Mouse (Mus musculus): ENCODE results near the gene Gnai2. TPM values are rescaled to one million over a fixed set of nuclear protein-coding genes. Genes with fewer than 3 reads are reported as not detected.
"Not testable (repeated sequence)": the region's sequence is repeated elsewhere in the genome, so short reads cannot be mapped to it uniquely, and the experiment has no call there.

The Gnai2 gene
- total RNA-seq, 2 experiments from 2014 or later = 208 to 222 TPM

GRCm38 (mm10) chr9:107583174-107583573 lies 52.0 kb downstream of the Gnai2 start:
- no peak for DNase-seq (ENCODE audit: low spot score in 2 of 2)
- no peak for TF ChIP-seq CTCF (conservative IDR thresholded peaks at IDR 0.05)
- Histone ChIP-seq H3K27ac (no peak overlapping the region), H3K4me3 (no peak overlapping the region)

- DNase-seq (ENCODE audit: low spot score in 2 of 2) = no peak
- no peak for TF ChIP-seq CTCF (conservative IDR thresholded peaks at IDR 0.05)
- H3K27ac ChIP-seq = no peak overlapping the region
Measured at GRCm38 (mm10) chr9:107582509-107583062, 52.6 kb downstream of the Gnai2 start.

GRCm38 (mm10) chr9:107581584-107581983 lies 53.6 kb downstream of the Gnai2 start:
- H3K4me3 ChIP-seq = peak overlapping the region; percentile 72; the same call in 1 of the 2 replicates

More at GRCm38 (mm10) chr9:107582509-107583062, 52.6 kb downstream of the Gnai2 start:
- no peak overlapping the region for H3K4me3 ChIP-seq

GRCm38 (mm10) chr9:107580501-107581317 lies 54.5 kb downstream of the Gnai2 start, which contains the start of gene Hyal3:
Gene Hyal3, plus strand, starts transcription at chr9:107580818.
- Histone ChIP-seq H3K4me3 (peak within 1 kb of the TSS; percentile 72), H3K27ac (peak within 1 kb of the TSS; percentile 92)
- TF ChIP-seq CTCF (conservative IDR thresholded peaks at IDR 0.05) = no peak
- peak; percentile 85 to 93 for DNase-seq (ENCODE audit: low spot score in 2 of 2)

More at GRCm38 (mm10) chr9:107581584-107581983, 53.6 kb downstream of the Gnai2 start:
- H3K27ac ChIP-seq = no peak overlapping the region
- no peak for TF ChIP-seq CTCF (conservative IDR thresholded peaks at IDR 0.05)
- DNase-seq (ENCODE audit: low spot score in 2 of 2) = no peak

GRCm38 (mm10) chr9:107579023-107579900 lies 55.9 kb downstream of the Gnai2 start:
- H3K27ac ChIP-seq = peak overlapping the region; percentile 92
- peak in 1 of 2 experiments; percentile 33 for DNase-seq (ENCODE audit: low spot score in 2 of 2)
- no peak overlapping the region for H3K4me3 ChIP-seq
- TF ChIP-seq CTCF (conservative IDR thresholded peaks at IDR 0.05) = no peak

- peak within 1 kb of the TSS; percentile 92 for H3K27ac ChIP-seq
- no peak for TF ChIP-seq CTCF (conservative IDR thresholded peaks at IDR 0.05)
- no peak for DNase-seq (ENCODE audit: low spot score in 2 of 2)
- no peak within 1 kb of the TSS for H3K4me3 ChIP-seq
Measured at GRCm38 (mm10) chr9:107578587-107578986, 56.6 kb downstream of the Gnai2 start, which contains the start of gene Naa80. Gene Naa80, plus strand, starts transcription at chr9:107578887.

- Histone ChIP-seq H3K4me3 (no peak overlapping the region), H3K27ac (peak overlapping the region; percentile 15; the same call in 1 of the 2 replicates)
- no peak for DNase-seq (ENCODE audit: low spot score in 2 of 2)
- TF ChIP-seq CTCF (conservative IDR thresholded peaks at IDR 0.05) = no peak
Measured at GRCm38 (mm10) chr9:107577871-107578270, 57.3 kb downstream of the Gnai2 start.

- Histone ChIP-seq H3K27ac (peak within 1 kb of the TSS; percentile 76), H3K4me3 (peak within 1 kb of the TSS; percentile 47)
- no peak for TF ChIP-seq CTCF (conservative IDR thresholded peaks at IDR 0.05)
- peak; percentile 47 to 58 for DNase-seq (ENCODE audit: low spot score in 2 of 2)
Measured at GRCm38 (mm10) chr9:107576357-107577107, 58.6 kb downstream of the Gnai2 start, which contains the start of gene Hyal1. Gene Hyal1, plus strand, starts transcription at chr9:107576927.

GRCm38 (mm10) chr9:107575579-107576356 lies 59.4 kb downstream of the Gnai2 start:
- no peak for TF ChIP-seq CTCF (conservative IDR thresholded peaks at IDR 0.05)
- Histone ChIP-seq H3K4me3 (no peak overlapping the region), H3K27ac (no peak overlapping the region)
- no peak for DNase-seq (ENCODE audit: low spot score in 2 of 2)

GRCm38 (mm10) chr9:107573774-107574173 lies 61.4 kb downstream of the Gnai2 start:
- DNase-seq (ENCODE audit: low spot score in 2 of 2) = not testable (repeated sequence)

GRCm38 (mm10) chr9:107572327-107572662 lies 62.9 kb downstream of the Gnai2 start:
- no peak for DNase-seq (ENCODE audit: low spot score in 2 of 2)
- no peak for TF ChIP-seq CTCF (conservative IDR thresholded peaks at IDR 0.05)
- H3K27ac ChIP-seq = no peak overlapping the region
- H3K4me3 ChIP-seq = no peak overlapping the region

More at GRCm38 (mm10) chr9:107573774-107574173, 61.4 kb downstream of the Gnai2 start:
- H3K4me3 ChIP-seq, H3K27ac ChIP-seq: not testable (repeated sequence)
- TF ChIP-seq CTCF (conservative IDR thresholded peaks at IDR 0.05) = peak; percentile 56

Data from layer of hippocampus, adult 2 months (tissue).